Mouse (Mus musculus): ENCODE data around the gene Ormdl3.

DNA sequence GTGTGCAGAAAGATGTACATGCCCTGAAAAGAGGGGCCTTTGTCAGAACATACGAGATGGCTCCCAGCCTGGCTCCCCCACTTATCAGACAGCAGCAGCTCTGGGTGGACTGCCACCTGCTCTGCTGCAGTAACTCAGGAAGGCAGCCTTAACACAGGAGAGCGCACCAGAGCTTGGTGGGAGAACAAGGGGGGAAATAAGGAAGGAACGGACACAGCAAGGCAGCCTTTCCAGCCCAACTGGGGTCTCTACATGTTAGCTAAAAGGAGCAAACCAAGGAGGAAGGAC lies 4.0 kb downstream of the Ormdl3 start:
- TF ChIP-seq CTCF (IDR thresholded peaks at IDR 0.05; ENCODE audit: low read depth, low read length) (no peak), POLR2A (IDR thresholded peaks at IDR 0.05; ENCODE audit: insufficient read depth, low read length) (no peak), EP300 (IDR thresholded peaks at IDR 0.05; ENCODE audit: insufficient read depth, low read depth, low read length) (no peak)
